Mouse (Mus musculus): ENCODE results near the gene Hsdl2. TPM values are rescaled to one million over a fixed set of nuclear protein-coding genes. Genes with fewer than 3 reads are reported as not detected.

Gene Hsdl2
- total and polyA plus RNA-seq, 2 experiments from 2014 or later = 17.2 to 24.7 TPM

DNA sequence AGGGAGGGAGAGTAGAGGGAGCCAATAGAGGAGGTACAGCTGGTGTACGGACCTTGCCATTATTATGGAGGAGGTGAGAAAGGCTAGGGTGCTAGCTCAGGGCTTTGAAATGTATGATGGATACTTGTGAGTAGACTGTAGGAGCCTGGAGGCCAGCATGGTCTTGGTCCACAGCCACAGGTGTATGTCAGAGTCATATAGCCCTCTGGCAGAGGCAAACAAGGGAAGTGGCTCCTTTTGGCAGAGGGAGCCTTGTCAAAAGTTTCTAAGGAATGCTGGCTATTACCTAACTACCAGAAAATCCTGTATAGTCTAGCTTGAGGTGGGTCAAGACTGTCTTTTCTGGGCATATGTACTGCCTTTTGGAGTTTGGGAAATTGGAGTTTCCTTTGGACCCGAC is 59.4 kb downstream of the Hsdl2 start:
- no peak for ATAC-seq
- Histone ChIP-seq H3K27ac (ENCODE audit: low read depth, low read length) (no peak overlapping the region), H3K9ac (no peak overlapping the region), H3K36me3 (ENCODE audit: insufficient read depth) (no peaks in the 10 kb centered on the region), H3K9me3 (ENCODE audit: low read length) (no peaks in the 10 kb centered on the region), H3K4me3 (ENCODE audit: low read depth, low read length) (no peak overlapping the region), H3K4me2 (ENCODE audit: low read depth) (no peak overlapping the region), H3K4me1 (ENCODE audit: insufficient read depth) (no peaks in the 10 kb centered on the region), H3K27me3 (ENCODE audit: insufficient read depth, low read length) (no peaks in the 10 kb centered on the region)
- no peak for DNase-seq
- WGBS = 88% methylated on average over 2 of the region's 2 CpGs
- TF ChIP-seq CTCF (IDR thresholded peaks at IDR 0.05; ENCODE audit: low read depth) = no peak

DNA sequence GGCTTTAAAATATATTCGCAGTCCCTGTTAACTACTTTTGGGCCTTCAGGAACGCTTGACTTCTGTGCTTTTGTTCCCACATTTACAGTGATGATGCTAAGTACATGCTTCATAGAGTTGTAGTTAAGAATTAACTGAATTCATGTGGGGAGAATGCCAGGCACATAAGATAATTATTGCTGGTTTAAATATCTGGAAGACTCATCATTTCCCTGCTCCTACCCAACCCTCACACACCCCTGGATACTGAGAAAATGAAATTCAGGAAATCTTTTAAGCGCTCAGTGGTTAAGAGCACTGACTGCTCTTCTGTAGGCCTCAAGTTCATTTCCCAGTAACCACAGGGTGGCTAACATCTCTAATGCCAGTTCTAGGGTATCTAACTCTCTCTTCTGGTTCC is 60.7 kb downstream of the Hsdl2 start:
- 82% methylated on average over 3 of the region's 3 CpGs for WGBS
- Histone ChIP-seq H3K27ac (ENCODE audit: low read depth, low read length) (no peak overlapping the region), H3K9ac (no peak overlapping the region), H3K9me3 (ENCODE audit: low read length) (no peaks in the 10 kb centered on the region), H3K4me3 (ENCODE audit: low read depth, low read length) (no peak overlapping the region), H3K4me2 (ENCODE audit: low read depth) (no peak overlapping the region), H3K36me3 (ENCODE audit: insufficient read depth) (no peaks in the 10 kb centered on the region), H3K27me3 (ENCODE audit: insufficient read depth, low read length) (no peaks in the 10 kb centered on the region), H3K4me1 (ENCODE audit: insufficient read depth) (no peaks in the 10 kb centered on the region)
- TF ChIP-seq CTCF (IDR thresholded peaks at IDR 0.05; ENCODE audit: low read depth) = no peak
- no peak for DNase-seq
- no peak for ATAC-seq

DNA sequence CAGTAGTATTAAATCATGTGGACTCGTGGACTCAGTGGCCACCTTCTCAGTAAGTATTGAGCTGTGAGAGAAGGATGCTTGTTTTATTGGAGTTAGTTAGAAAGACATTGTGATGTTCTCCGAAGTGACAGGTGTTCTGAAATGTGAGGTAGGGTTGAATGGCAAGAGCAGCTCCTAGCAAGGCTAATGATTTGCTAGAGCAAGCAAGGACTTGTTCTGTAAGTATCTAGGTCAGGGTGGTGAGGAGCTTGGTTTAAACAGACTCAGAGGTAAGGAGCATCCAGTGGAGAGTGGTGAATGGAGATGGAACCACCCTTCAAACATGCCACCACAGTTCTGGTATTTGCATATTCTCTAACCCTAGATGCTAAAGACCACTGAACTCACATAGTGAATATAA is 61.3 kb downstream of the Hsdl2 start:
- no peaks in the 10 kb centered on the region for H3K27me3 ChIP-seq (ENCODE audit: insufficient read depth, low read length)
- DNase-seq (no peak), ATAC-seq (no peak)
- H3K4me1 ChIP-seq (ENCODE audit: insufficient read depth) = no peaks in the 10 kb centered on the region
- no peak overlapping the region for H3K4me3 ChIP-seq (ENCODE audit: low read depth, low read length)
- H3K4me2 ChIP-seq (ENCODE audit: low read depth) = no peak overlapping the region
- 84% methylated on average over 2 of the region's 2 CpGs for WGBS
- TF ChIP-seq CTCF (IDR thresholded peaks at IDR 0.05; ENCODE audit: low read depth) = no peak
- H3K36me3 ChIP-seq (ENCODE audit: insufficient read depth) = no peaks in the 10 kb centered on the region
- no peak overlapping the region for H3K9ac ChIP-seq
- H3K9me3 ChIP-seq (ENCODE audit: low read length) = no peaks in the 10 kb centered on the region
- H3K27ac ChIP-seq (ENCODE audit: low read depth, low read length) = no peak overlapping the region

DNA sequence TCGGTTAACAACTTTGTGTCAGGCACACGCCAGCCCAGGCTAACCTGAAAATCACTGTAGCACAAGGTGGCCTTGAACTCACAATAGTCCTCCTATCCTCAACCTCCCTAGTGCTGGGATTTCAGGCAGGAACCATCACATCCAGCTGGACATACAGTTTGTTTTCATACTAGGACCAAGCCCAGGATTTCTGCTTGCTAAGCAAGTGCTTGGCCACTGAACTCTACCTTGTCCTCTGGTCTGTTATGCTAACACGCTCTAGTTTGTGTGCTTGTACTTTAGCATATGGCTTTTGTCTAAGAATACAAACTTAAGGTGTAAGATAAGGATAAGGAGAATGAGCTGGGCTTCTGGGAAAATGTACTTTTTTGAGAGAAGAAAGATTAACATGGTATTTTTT is 63.1 kb downstream of the Hsdl2 start:
- Histone ChIP-seq H3K9me3 (ENCODE audit: low read length) (no peaks in the 10 kb centered on the region), H3K4me2 (ENCODE audit: low read depth) (no peak overlapping the region), H3K4me3 (ENCODE audit: low read depth, low read length) (no peak overlapping the region), H3K9ac (no peak overlapping the region), H3K27ac (ENCODE audit: low read depth, low read length) (no peak overlapping the region), H3K4me1 (ENCODE audit: insufficient read depth) (no peaks in the 10 kb centered on the region), H3K27me3 (ENCODE audit: insufficient read depth, low read length) (no peaks in the 10 kb centered on the region), H3K36me3 (ENCODE audit: insufficient read depth) (no peaks in the 10 kb centered on the region)
- 83% methylated on average over 3 of the region's 3 CpGs for WGBS
- TF ChIP-seq CTCF (IDR thresholded peaks at IDR 0.05; ENCODE audit: low read depth) = no peak
- no peak for DNase-seq
- no peak for ATAC-seq

DNA sequence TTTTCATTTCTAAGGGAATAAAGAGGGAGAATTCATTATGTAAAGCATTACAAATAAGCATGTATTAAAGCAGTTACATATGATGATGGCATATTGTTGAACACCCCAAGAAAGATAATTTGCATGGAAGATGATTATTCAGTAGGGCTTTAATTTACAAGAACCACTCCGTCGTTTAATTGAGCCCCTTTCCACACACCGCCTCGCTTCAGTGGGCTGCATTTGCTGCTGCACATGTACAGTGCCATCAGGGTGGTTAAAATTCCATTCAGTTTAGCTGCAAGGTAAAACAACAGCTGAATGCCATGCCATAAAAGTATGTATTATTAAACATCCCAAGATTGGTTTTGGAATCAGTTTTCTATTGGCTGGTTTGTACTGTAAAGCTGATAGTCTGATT is 63.6 kb downstream of the Hsdl2 start:
- Histone ChIP-seq H3K27ac (ENCODE audit: low read depth, low read length) (no peak overlapping the region), H3K27me3 (ENCODE audit: insufficient read depth, low read length) (no peaks in the 10 kb centered on the region), H3K4me3 (ENCODE audit: low read depth, low read length) (no peak overlapping the region), H3K4me2 (ENCODE audit: low read depth) (no peak overlapping the region), H3K4me1 (ENCODE audit: insufficient read depth) (no peaks in the 10 kb centered on the region), H3K36me3 (ENCODE audit: insufficient read depth) (no peaks in the 10 kb centered on the region), H3K9ac (no peak overlapping the region), H3K9me3 (ENCODE audit: low read length) (no peaks in the 10 kb centered on the region)
- WGBS = 26% methylated on average over 4 of the region's 4 CpGs
- ATAC-seq (peak; percentile 20; the same call in 1 of the 2 replicates), DNase-seq (no peak)
- TF ChIP-seq CTCF (IDR thresholded peaks at IDR 0.05; ENCODE audit: low read depth) = no peak

DNA sequence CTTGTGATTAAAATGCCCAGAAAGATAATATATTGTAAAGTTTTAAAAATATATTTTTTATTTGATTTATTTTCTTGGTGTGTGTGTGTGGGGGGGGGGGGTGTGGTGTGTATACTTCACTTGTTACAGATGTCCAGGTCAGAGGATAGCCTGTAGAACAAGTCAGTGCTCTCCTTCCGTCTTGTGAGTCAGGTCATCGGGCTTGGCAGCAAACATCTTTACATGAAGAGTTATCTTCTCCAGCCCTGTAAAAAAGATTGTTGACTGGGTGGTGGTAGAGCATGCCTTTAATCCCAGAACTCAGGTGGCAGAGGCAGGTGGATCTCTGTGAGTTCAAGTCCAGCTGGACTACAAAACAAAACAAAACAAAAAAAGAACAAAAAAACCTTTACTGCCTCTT is 64.2 kb downstream of the Hsdl2 start:
- Histone ChIP-seq H3K27ac (ENCODE audit: low read depth, low read length) (no peak overlapping the region), H3K4me3 (ENCODE audit: low read depth, low read length) (no peak overlapping the region), H3K4me2 (ENCODE audit: low read depth) (no peak overlapping the region), H3K4me1 (ENCODE audit: insufficient read depth) (no peaks in the 10 kb centered on the region), H3K27me3 (ENCODE audit: insufficient read depth, low read length) (no peaks in the 10 kb centered on the region), H3K9me3 (ENCODE audit: low read length) (no peaks in the 10 kb centered on the region), H3K9ac (no peak overlapping the region), H3K36me3 (ENCODE audit: insufficient read depth) (no peaks in the 10 kb centered on the region)
- no peak for TF ChIP-seq CTCF (IDR thresholded peaks at IDR 0.05; ENCODE audit: low read depth)
- WGBS = 99% methylated on average over 2 of the region's 2 CpGs
- no peak for DNase-seq
- ATAC-seq = no peak

DNA sequence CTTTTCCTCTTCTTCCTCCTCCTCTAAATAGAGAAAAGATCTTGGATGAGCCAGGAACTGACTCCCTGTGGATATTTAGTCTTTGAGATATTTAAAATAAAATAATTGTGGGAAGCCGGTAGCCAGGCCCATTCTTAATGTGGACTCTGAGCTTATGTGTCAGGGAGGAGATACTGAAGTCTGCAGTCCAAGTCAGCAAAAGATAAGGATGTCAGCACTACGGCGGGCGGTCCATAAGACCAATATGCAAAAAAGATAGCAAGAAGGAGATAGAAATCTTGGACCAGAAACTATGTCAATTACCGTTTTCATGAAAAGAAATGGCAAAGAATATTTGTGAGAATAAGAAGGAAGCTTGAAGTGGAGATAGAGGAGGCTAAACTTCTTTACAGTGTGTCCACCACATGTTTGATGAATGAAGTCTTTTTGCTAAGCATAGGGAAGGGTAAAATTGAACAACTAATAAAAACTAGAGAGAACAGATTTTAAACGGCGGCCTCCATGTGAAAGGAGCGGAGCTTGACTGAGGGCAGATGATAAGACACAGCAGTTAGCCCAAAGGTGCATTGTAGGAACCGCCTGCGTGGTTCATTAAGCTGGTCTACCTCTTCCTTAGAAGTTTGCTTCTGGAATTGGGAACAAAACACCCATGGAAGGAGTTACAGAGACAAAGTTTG is 64.8 kb downstream of the Hsdl2 start:
- Histone ChIP-seq H3K27me3 (ENCODE audit: insufficient read depth, low read length) (no peaks in the 10 kb centered on the region), H3K27ac (ENCODE audit: low read depth, low read length) (no peak overlapping the region), H3K4me1 (ENCODE audit: insufficient read depth) (no peaks in the 10 kb centered on the region), H3K9me3 (ENCODE audit: low read length) (no peaks in the 10 kb centered on the region), H3K36me3 (ENCODE audit: insufficient read depth) (no peaks in the 10 kb centered on the region), H3K4me2 (ENCODE audit: low read depth) (no peak overlapping the region), H3K9ac (no peak overlapping the region), H3K4me3 (ENCODE audit: low read depth, low read length) (no peak overlapping the region)
- ATAC-seq (no peak), DNase-seq (no peak)
- WGBS = 95% methylated on average over 10 of the region's 10 CpGs
- no peak for TF ChIP-seq CTCF (IDR thresholded peaks at IDR 0.05; ENCODE audit: low read depth)
